Mouse (Mus musculus): ENCODE data around the gene S100a6. TPM values are rescaled to one million over a fixed set of nuclear protein-coding genes. Genes with fewer than 3 reads are reported as not detected.

Gene S100a6
- 28.2 and 28.4 TPM in 2 replicates for polyA plus RNA-seq (2015; fragmentation: Nextera tagmentation; extraction: Ambion mirVana)

DNA sequence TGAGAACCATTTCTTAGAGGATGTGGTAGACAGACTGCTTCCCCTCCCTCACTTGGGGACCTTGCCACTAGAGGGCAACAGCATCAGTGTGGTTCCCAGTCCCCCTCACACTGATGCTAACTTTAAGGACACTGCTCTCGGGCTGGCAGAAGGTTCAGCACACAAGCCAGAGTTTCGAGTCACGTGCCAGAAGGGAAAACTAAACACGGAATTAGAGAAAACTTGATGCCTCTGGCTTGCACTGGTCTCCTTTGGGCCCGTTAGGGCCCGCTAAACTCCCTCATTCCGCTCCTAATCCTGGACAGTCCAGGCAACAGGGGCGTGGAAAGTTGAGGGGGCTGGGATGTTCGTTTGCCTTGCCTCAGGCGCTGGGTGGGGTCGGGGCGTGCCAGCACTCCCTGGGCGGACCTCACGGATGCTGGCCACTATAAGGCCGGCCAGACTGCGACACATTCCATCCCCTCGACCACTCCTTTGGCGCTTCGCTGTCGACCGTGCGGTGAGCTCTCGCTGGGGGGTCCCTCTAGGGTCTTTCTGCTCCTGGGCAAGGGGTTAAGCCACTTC is at the start of gene S100a6:
TSS of gene S100a6 (plus strand) at position 155 of the 564 bp plus-strand sequence.
- peak; percentile 62 for ATAC-seq (ENCODE audit: low read depth)
- H3K36me3 ChIP-seq, result no peaks in the 10 kb centered on the region
- H3K9me3 ChIP-seq, result no peaks in the 10 kb centered on the region
- peaks cover 9% of the 10 kb centered on the region; the same call in 1 of the 2 replicates for H3K27me3 ChIP-seq
- H3K9ac ChIP-seq, result peak within 1 kb of the TSS; percentile 55
- WGBS, result under 1% methylated on average over 23 of the region's 23 CpGs
- peak within 1 kb of the TSS; percentile 61 for H3K4me2 ChIP-seq
- H3K4me1 ChIP-seq (replicated peaks), result peaks cover 7% of the 10 kb centered on the region
- H3K4me3 ChIP-seq, result peak within 1 kb of the TSS; percentile 30
- H3K27ac ChIP-seq (replicated peaks), result no peak within 1 kb of the TSS

DNA sequence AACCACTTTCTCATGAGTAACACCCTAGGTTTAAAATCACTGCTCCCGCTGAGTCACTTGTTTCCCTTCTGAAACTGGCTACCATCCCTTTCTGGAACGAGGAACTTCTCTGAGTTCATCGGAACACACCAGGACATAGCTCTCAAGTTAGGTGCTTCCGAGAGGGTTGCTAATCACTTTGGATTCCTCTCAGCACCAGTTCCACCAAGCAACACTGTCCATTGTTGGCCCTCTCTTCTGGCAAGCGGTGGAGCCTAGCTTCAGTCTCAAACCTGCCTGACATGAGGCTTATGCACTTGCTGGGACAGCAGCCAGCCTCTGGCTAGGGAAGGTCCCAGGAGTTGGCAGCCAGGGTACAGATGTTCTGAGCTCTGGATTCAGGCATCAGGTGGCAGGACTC is 38.0 kb upstream of the S100a6 start:
- H3K27ac ChIP-seq (replicated peaks), result no peak overlapping the region
- no peaks in the 10 kb centered on the region for H3K4me1 ChIP-seq (replicated peaks)
- no peak overlapping the region for H3K4me2 ChIP-seq
- H3K36me3 ChIP-seq, result no peaks in the 10 kb centered on the region
- no peak overlapping the region for H3K9ac ChIP-seq
- H3K9me3 ChIP-seq, result no peaks in the 10 kb centered on the region
- H3K4me3 ChIP-seq, result no peak overlapping the region
- WGBS, result 89% methylated on average over 5 of the region's 5 CpGs
- H3K27me3 ChIP-seq, result no peaks in the 10 kb centered on the region
- ATAC-seq (ENCODE audit: low read depth), result no peak

DNA sequence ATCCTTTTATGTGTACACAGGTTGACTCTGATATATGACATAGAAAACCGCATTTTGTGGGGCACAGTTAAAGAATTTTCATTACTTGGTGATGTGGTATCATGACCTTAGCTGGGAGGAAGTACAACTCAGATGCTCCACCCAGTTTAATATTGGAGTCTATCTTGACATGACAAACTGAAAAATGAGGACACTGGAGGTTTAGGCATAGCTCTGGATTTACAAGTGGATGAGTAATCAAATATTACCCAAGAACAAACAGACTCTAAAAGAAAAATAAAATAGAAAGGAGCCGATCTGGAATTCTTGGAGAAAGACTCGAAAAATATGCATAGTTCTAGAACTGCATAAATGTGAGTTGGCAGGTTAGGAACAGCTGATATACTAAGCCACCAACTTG is 37.4 kb upstream of the S100a6 start:
- H3K36me3 ChIP-seq, result no peaks in the 10 kb centered on the region
- no peak for ATAC-seq (ENCODE audit: low read depth)
- H3K4me1 ChIP-seq (replicated peaks), result no peaks in the 10 kb centered on the region
- H3K4me2 ChIP-seq, result no peak overlapping the region
- WGBS, result 89% methylated on average over 3 of the region's 3 CpGs
- no peaks in the 10 kb centered on the region for H3K27me3 ChIP-seq
- H3K27ac ChIP-seq (replicated peaks), result no peak overlapping the region
- H3K4me3 ChIP-seq, result no peak overlapping the region
- no peak overlapping the region for H3K9ac ChIP-seq
- no peaks in the 10 kb centered on the region for H3K9me3 ChIP-seq

DNA sequence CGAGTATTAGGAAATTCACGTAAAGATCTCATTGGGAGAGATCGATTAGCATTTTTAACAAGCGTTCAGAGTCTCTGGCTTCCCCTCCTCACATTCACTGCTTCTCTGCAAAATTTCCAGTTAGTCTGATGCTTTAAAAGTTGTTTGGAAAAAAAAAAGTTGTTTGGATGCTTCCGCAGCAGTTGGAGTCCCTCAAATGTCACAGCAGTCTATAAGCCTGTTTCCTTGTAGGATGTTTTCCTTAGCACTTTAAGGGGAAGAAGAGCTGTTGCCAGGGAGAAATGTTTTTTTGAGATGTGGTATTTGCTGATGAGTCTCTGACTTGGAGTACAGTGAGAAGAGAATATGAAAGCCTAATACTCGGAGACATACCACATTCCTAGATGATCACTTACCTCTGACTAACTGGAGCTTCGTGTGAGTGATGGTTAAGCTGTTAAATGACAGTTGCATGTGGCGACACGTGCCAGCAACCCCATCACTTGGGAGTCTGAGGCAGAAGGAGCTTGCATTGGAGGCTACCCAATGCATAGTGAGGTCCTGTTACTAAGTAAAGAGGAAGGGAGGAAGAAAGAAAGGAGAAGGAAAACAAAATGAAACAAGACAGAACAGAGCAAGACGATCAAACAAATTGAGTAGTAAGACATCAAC is 36.2 kb upstream of the S100a6 start:
- no peak for ATAC-seq (ENCODE audit: low read depth)
- no peaks in the 10 kb centered on the region for H3K36me3 ChIP-seq
- H3K9ac ChIP-seq, result no peak overlapping the region
- WGBS, result 79% methylated on average over 10 of the region's 10 CpGs
- H3K27ac ChIP-seq (replicated peaks), result no peak overlapping the region
- no peak overlapping the region for H3K4me3 ChIP-seq
- no peaks in the 10 kb centered on the region for H3K9me3 ChIP-seq
- no peaks in the 10 kb centered on the region for H3K4me1 ChIP-seq (replicated peaks)
- H3K4me2 ChIP-seq, result no peak overlapping the region
- H3K27me3 ChIP-seq, result no peaks in the 10 kb centered on the region

DNA sequence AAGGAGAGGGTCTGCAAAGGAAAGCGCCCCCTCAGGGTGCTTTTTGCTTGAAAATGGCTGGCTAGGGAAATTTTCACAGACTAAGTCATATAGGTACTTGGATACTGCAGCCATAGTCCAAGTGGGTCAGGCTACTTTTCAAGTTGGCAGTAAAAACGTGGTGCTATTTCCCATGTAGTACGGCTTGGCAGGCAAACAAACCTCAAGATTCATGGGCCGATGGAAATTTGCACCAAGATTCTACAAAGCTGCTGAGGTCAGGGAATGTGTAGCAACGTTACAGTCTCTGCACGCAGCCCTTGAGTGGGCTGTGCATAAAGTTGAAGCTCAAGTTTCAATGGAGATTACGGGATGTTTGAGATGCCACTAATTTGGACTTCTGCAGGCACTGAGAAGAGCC is 33.2 kb upstream of the S100a6 start:
- Histone ChIP-seq H3K9ac (no peak overlapping the region), H3K4me2 (no peak overlapping the region), H3K4me3 (no peak overlapping the region), H3K27me3 (no peaks in the 10 kb centered on the region), H3K9me3 (no peaks in the 10 kb centered on the region), H3K27ac (replicated peaks) (no peak overlapping the region), H3K4me1 (replicated peaks) (no peaks in the 10 kb centered on the region), H3K36me3 (no peaks in the 10 kb centered on the region)
- WGBS, result 82% methylated on average over 7 of the region's 7 CpGs
- no peak for ATAC-seq (ENCODE audit: low read depth)

DNA sequence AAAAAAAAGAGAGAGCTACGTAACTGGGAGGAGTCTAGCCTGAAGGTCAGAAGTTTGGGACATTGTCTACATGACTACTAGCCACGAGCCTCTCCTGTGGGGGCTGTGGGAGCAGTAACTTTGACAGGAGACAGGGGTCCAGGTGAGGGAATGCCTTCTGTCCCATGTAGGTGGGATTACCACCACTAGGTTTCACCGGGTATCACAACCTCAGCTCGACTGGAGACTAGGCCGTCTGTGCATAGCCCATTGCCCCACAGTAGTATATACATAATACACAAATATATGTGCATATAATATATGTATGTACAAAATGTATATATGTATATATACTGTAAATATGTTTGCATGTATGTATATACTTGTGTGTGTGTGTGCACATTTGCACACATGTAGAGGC is 31.5 kb upstream of the S100a6 start:
- 92% methylated on average over 5 of the region's 5 CpGs for WGBS
- Histone ChIP-seq H3K4me2 (no peak overlapping the region), H3K4me3 (no peak overlapping the region), H3K36me3 (no peaks in the 10 kb centered on the region), H3K27ac (replicated peaks) (no peak overlapping the region), H3K27me3 (no peaks in the 10 kb centered on the region), H3K4me1 (replicated peaks) (no peaks in the 10 kb centered on the region), H3K9ac (no peak overlapping the region), H3K9me3 (no peaks in the 10 kb centered on the region)
- no peak for ATAC-seq (ENCODE audit: low read depth)

DNA sequence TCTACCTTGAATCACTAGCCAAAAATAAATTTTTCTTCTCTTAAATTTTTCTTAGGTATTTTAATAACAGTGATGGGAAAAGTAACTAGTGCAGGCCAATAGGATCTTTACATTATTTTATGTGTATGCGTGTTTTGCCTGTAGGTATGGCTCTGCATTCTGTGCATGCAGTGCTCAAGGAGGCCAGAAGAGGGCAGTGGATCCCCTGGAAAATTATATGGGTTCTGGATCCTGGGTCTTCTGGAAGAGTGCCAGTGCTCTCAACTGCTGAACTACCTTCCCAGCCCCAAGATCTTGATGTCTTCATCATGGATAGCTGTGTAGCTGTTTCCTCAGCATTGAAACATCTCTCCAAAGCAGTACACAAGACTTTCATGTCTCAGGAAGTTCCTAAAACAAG is 30.5 kb upstream of the S100a6 start:
- Histone ChIP-seq H3K4me3 (no peak overlapping the region), H3K9me3 (no peaks in the 10 kb centered on the region), H3K4me1 (replicated peaks) (no peaks in the 10 kb centered on the region), H3K9ac (no peak overlapping the region), H3K27me3 (no peaks in the 10 kb centered on the region), H3K36me3 (no peaks in the 10 kb centered on the region), H3K4me2 (no peak overlapping the region), H3K27ac (replicated peaks) (no peak overlapping the region)
- ATAC-seq (ENCODE audit: low read depth), result no peak
- 86% methylated on average over 1 of the region's 1 CpGs for WGBS

DNA sequence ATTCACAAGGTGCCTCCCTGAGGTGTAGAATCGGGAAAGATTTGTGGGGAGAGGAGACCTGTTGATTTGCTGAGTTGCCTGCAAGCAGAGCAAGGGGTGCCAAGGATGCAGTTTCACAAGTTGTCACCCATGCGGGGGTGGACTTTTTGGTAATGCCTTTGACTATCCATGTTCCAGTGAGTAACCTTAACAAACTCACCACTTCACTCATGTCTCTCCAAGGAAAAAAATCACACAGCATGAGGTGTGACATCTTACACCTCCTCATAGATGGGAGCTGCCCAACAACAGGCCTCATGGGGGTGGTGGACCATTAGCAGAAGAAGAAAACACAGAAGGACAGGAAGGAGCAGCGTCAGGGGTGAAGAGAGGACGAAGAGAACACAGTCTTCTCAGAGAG is 30.1 kb upstream of the S100a6 start:
- Histone ChIP-seq H3K27me3 (no peaks in the 10 kb centered on the region), H3K4me2 (no peak overlapping the region), H3K36me3 (no peaks in the 10 kb centered on the region), H3K27ac (replicated peaks) (no peak overlapping the region), H3K9ac (no peak overlapping the region), H3K4me3 (no peak overlapping the region), H3K9me3 (no peaks in the 10 kb centered on the region), H3K4me1 (replicated peaks) (no peaks in the 10 kb centered on the region)
- 83% methylated on average over 4 of the region's 4 CpGs for WGBS
- no peak for ATAC-seq (ENCODE audit: low read depth)

DNA sequence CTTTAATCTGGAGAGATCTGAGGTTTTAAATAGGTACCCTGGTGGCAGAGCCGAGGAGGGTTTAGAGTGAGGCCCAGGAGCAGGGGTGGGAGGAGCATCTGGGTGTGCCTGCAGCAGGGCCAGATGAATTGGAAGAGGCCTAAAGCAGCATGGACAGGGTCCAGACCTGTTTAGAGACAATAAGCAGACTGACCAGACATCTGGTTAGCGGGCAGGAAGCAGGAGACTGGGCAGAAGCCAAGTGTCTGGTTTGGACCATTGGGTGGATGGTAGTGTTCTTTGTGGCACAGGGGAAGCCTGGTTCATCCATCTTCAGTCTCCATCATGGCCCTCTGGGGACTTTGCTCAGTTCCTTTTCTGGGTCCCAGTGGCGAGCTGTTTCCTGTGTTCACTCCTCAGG is 28.8 kb upstream of the S100a6 start:
- Histone ChIP-seq H3K4me3 (no peak overlapping the region), H3K9ac (no peak overlapping the region), H3K27me3 (no peaks in the 10 kb centered on the region), H3K36me3 (no peaks in the 10 kb centered on the region), H3K27ac (replicated peaks) (no peak overlapping the region), H3K4me2 (no peak overlapping the region), H3K9me3 (no peaks in the 10 kb centered on the region), H3K4me1 (replicated peaks) (no peaks in the 10 kb centered on the region)
- no peak for ATAC-seq (ENCODE audit: low read depth)
- WGBS, result 68% methylated on average over 3 of the region's 3 CpGs

DNA sequence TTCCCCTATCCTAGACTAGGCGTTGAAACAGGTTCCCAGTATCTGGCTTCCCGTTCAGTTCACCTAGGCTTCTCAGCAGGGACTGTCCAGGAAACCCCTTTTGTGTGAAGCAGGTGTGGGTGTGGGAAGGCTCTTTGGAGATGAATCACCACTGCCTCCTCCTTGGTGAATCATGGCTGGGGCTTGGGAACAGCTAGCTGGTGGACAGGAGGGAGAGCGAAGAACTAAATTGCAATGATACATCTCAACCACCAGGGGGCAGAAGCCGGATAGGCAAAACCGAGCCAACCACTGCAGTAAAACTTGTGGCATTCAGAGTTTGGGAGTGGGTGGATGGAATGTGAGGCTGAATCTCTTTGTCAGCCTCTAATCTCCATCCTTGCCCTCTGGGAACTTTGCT is 27.1 kb upstream of the S100a6 start:
- Histone ChIP-seq H3K4me1 (replicated peaks) (no peaks in the 10 kb centered on the region), H3K4me2 (no peak overlapping the region), H3K9me3 (no peaks in the 10 kb centered on the region), H3K9ac (no peak overlapping the region), H3K27ac (replicated peaks) (no peak overlapping the region), H3K4me3 (no peak overlapping the region), H3K36me3 (no peaks in the 10 kb centered on the region), H3K27me3 (no peaks in the 10 kb centered on the region)
- 0 out of 2 replicates have a peak, but pooled peaks have one; percentile 40 for ATAC-seq (ENCODE audit: low read depth)
- WGBS, result 34% methylated on average over 5 of the region's 5 CpGs

DNA sequence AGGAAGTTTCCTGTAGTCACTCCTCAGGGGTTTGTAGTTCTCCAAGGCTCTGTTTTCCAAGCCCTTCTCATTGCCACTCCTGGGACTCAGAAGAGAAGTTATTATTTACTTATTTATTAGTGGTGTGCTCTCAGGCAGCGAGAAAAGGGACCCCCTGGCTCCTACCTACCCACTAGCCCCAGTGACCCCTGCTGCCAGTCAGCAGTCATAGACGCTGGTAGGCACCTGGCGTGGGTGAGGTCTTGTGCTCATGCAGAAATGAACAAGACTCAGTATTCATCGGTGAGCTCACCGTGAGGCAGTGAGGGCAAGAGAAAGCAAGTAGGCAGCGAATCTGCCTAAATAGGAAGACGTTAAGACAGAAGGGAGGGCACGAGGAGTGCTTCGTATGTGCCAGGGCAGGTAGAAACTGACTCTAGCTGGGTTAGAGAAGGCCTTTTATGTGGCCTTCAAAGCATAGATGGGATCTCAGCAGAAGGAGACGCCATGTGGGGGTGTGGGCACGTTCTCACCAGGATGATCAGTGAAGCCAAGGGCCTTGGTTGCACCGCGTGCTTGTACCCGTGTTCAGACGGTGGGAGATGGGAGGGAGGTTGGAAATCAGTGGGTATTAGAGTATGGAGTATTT is 26.6 kb upstream of the S100a6 start:
- Histone ChIP-seq H3K4me1 (replicated peaks) (no peaks in the 10 kb centered on the region), H3K9me3 (no peaks in the 10 kb centered on the region), H3K36me3 (no peaks in the 10 kb centered on the region), H3K4me3 (no peak overlapping the region), H3K27me3 (no peaks in the 10 kb centered on the region), H3K9ac (no peak overlapping the region), H3K27ac (replicated peaks) (no peak overlapping the region), H3K4me2 (no peak overlapping the region)
- 87% methylated on average over 15 of the region's 15 CpGs for WGBS
- no peak for ATAC-seq (ENCODE audit: low read depth)

DNA sequence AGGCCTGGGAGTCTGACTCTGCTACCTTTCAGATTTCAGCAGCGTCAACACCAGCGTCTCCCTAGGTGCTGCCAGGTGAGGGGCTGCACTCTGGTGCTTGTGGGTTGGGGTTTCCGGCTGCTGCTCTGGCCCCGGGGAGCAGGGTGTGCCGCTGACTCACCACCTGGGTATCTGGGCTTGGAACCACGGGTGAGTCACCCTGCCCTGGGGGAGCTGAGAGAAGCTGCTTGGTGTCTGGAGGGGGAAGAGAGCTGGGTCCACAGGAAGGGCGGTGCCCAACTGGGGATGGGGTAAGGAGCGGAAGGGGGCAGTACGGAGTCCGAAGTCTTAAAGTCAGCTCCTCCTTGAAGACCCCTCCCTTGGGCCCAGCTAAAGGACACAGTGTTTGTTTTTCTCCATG is 25.8 kb upstream of the S100a6 start:
- H3K4me1 ChIP-seq (replicated peaks), result no peaks in the 10 kb centered on the region
- no peak overlapping the region for H3K4me2 ChIP-seq
- H3K36me3 ChIP-seq, result no peaks in the 10 kb centered on the region
- no peak overlapping the region for H3K4me3 ChIP-seq
- 77% methylated on average over 10 of the region's 10 CpGs for WGBS
- H3K9me3 ChIP-seq, result no peaks in the 10 kb centered on the region
- no peak overlapping the region for H3K9ac ChIP-seq
- H3K27me3 ChIP-seq, result no peaks in the 10 kb centered on the region
- no peak for ATAC-seq (ENCODE audit: low read depth)
- H3K27ac ChIP-seq (replicated peaks), result no peak overlapping the region
